Mouse (Mus musculus): ENCODE measurements at regions not wholly inside any gene's neighbourhood (a gene's known extent, or its start where the extent isn't known, plus 50 kb on each side); places are given as distances from the start of the nearest gene placed in this dataset.

DNA sequence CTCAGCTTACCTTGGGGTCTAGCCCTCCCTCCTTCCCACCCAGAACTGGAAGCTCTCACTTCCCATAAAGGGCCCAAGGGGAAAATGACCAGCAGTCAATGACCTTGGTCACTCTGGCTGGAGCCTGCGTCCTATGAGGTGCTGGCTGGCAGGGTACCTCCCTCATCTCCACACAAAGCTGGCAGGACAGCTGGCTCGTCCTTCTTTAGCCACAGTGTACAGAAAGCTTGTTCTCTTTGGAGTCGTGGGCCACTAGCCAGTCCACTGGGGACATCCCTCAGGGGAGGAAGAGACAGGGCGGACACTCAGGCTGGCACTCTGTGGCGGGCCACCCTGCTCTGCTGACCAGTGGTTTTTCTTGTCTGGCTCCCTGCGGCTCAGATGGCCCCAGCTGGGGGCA is 106.3 kb downstream of the Vegfa start:
- TF ChIP-seq CTCF (IDR thresholded peaks at IDR 0.05; ENCODE audit: control insufficient read depth, insufficient read depth, insufficient read length) (no peak), USF1 (IDR thresholded peaks at IDR 0.05; ENCODE audit: low read depth) (no peak), MYOG (IDR thresholded peaks at IDR 0.05; ENCODE audit: control insufficient read depth, extremely low read depth, insufficient read length) (no peak), MAX (IDR thresholded peaks at IDR 0.05) (no peak), MYOD1 (IDR thresholded peaks at IDR 0.05; ENCODE audit: control insufficient read depth, insufficient read length, low read depth) (no peak), CEBPB (IDR thresholded peaks at IDR 0.05; ENCODE audit: low read depth) (no peak)
